Mouse (Mus musculus): ENCODE results near the gene Cltrn. TPM values are rescaled to one million over a fixed set of nuclear protein-coding genes. Genes with fewer than 3 reads are reported as not detected.

Gene Cltrn
- total RNA-seq (2021), result not detected
- long read RNA-seq, experiment 1, result 0 reads
- long read RNA-seq, experiment 2, result 0 reads

DNA sequence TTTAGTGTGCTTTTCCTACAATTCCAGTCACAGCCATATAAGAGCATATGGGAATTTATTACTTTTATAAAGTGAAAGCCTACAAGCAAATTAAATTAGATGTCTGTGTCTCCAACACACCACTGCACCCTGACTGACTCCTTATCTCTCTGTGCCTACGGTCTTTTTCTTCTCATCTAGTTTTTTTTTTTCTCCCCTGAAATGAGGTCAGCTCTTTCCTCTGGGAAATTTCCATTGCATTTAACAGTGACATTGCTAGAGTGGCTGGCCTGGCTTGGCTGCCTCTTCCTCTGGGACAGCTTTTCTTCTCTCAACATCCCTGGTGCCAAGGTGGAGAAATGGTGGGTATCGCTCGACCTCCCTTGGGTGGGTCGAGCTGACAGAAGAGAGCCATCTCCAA lies at the start of gene Cltrn:
Cltrn (plus strand) TSS at position 249 of the 400 bp plus-strand sequence.
- peak in 1 of 2 experiments; percentile 16 for DNase-seq

DNA sequence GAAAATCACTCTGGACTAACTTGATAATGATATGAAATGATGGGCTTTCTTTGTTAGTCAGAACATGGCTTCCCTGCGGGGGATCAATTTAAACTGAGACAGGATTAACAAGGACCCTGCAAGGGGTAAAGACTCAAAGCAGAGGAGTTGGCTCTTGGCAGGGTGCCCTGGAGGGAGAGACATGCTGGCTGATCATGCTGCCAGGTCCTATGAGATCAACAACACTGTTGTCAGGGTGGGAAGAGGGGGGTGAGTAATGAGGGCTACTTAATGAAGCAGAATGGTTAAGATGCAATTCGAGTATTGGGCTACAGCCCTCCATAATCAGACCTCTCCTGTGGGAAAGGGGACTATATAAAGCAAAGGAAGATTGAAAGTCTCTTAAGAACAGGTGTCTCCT lies 49.7 kb upstream of the Cltrn start:
- DNase-seq, result no peak

DNA sequence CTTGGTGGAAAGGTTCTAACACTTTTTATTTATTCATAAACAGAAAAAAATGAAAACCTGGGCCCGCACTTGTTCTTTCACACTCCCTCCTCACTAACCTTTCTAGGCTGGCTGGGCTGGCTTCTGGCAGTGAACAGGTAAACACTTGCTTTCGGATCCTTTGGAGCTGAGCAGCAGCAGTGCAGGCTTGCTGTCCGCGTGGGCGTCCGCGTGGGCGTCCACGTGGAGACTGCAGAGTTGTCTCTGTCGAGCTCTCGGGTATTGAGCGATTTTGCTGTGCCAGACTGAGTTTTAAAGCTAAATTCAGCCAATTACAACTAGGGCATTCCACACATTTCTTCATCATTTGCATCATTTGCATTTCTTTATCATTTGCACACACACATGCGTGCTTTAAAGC lies 46.6 kb upstream of the Cltrn start:
- no peak for DNase-seq

DNA sequence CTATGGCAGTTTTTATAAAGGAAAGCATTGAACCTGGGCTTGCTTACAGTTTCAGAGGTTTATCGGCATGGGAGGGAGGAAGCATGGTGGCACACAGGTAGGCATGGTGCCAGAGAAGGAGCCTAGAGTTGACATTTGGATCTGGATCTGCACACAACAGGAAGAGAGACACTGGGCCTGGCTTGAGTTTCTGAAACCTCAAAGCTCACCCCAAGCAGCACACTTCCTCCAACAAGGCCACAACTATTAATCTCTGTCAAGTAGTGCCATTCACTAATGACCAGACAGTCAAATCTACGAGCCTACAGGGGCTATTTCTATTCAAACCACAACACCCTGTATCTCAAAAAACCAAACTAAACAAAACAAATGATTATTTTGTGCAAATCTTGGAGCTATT lies 41.9 kb upstream of the Cltrn start:
- DNase-seq, result no peak

DNA sequence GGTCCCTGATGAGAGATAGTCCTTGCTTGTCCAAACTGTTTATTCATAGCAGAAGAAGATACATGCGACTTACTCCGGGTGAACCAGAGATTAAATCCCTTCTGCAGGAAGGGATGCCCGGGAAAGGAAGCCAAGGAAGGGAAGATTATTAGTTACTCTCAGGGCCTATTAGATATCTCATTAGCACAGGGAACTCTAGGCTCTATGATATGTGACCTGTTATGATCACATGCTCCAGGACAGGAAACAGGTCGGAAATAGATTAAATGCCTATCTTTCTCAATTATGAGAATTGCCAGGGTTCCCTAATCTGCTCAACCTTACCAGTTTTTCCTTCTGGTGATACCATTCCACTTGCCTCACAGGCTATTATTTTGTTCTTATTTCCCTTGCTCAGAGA lies 32.9 kb upstream of the Cltrn start:
- DNase-seq, result no peak

- DNase-seq, result no peak
Measured at GRCm38 (mm10) chrX:164058523-164058922, 30.1 kb upstream of the Cltrn start.

DNA sequence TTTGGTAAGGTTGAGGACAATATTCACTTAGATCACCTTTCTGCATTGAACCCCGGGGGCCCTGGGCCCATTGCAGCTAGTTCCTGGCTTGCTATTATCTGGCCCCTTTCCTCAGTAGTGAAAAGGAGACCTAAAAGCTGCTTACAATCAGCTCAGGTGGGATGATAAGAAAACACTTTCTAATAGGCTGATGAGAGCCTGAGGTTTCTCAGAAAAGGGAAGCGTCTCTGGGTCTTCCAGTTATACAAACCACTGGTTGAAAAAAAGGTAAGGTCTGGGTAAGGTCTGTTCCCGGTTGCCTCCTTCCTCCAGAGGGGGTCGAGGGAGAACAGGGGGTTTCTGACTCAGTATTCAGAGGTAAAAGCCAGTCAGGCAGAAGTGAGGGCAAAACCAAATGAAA lies 29.6 kb upstream of the Cltrn start:
- DNase-seq, result no peak

- DNase-seq, result peak; percentile 71 to 74
Measured at GRCm38 (mm10) chrX:164066185-164066584, 22.4 kb upstream of the Cltrn start.

- no peak for DNase-seq
Measured at GRCm38 (mm10) chrX:164068968-164069367, 19.7 kb upstream of the Cltrn start.

GRCm38 (mm10) chrX:164076040-164076775 lies 12.4 kb upstream of the Cltrn start, which contains the start of gene Siah1b:
TSS of gene Siah1b (minus strand) at chrX:164076493.
- peak; percentile 91 to 93 for DNase-seq

- no peak for DNase-seq
Measured at GRCm38 (mm10) chrX:164082030-164082429, 6.6 kb upstream of the Cltrn start.

DNA sequence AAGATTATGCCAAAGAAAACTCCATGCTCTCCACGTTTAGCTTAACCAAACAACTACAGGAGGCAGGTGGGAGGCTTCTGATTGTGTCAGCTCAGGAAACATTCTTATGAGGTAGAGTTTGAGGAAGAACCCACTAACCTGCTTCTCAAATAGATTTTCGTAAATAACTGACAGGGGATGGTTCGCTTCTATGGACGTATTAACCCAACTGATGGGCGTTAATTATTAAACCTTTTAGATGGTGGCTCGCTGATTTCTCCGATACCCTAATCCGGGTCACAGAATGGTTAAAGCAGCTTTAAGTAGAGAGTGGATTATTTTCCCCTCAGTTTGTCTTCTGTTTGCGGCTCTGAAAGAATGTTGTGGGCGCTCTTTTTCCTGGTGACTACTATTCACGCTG lies 1.3 kb downstream of the Cltrn start:
- no peak for DNase-seq

GRCm38 (mm10) chrX:164092300-164093169 lies 3.9 kb downstream of the Cltrn start:
- DNase-seq, result peak in 1 of 2 experiments; percentile 8

DNA sequence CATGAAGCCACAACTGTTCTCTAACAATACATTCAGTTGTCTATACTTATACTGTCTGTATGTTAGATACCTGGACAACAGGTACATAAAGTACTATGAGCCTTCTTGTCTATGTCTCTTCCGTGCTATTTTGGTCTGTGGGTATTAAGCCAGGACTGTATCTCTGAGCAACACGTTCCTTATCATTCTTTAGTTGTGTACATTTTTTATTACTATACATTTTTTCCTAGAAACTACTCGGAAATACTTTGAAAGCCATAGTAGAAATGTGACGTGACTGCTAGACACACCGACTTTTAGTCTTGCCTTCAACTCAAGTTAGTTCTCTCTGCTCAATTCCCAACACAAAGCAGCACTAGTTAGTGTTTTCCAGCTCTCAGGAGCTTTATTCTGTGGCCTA lies 4.8 kb downstream of the Cltrn start:
- DNase-seq, result no peak

DNA sequence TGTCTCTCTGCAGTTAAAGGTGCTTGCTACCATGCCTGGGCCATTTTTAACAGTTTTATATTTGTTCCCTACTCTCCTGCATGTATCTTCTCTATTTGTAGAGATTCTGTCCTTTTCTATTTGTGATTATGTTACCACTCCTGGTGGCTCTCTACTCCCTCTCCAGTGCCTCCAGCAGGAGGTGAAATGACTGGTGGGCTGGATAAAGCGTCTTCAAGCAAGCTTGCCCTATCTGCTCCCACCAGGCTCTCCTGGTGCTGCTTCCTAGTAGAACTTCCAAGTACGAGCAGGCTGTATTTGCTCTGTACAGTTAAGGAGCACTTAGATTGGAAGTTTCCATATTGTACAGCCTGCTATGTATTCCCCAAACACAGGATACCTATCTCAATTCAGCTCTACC lies 7.2 kb downstream of the Cltrn start:
- no peak for DNase-seq

- DNase-seq, result peak in 1 of 2 experiments; percentile 3
Measured at GRCm38 (mm10) chrX:164101483-164101882, 12.9 kb downstream of the Cltrn start.

- DNase-seq, result no peak
Measured at GRCm38 (mm10) chrX:164102198-164102597, 13.6 kb downstream of the Cltrn start.

DNA sequence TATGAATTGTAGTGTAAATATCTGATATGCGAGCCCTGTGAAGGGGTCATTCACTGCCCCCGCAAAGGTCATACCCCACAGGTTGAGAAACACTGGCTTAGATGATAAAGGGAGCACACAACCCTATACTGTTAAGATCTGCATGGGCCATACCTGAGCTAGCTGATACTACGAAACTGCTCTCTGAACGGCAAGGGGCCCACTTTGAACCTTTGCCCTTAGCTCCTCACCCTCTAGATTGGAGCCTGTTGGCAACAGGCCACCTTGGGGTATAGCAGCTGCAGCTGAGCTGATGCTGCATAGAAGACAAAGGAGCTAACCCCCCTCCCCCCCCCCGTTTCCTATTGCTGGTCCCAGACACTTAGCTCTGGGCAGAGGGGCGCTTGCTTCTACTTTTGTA lies 14.0 kb downstream of the Cltrn start:
- no peak for DNase-seq

DNA sequence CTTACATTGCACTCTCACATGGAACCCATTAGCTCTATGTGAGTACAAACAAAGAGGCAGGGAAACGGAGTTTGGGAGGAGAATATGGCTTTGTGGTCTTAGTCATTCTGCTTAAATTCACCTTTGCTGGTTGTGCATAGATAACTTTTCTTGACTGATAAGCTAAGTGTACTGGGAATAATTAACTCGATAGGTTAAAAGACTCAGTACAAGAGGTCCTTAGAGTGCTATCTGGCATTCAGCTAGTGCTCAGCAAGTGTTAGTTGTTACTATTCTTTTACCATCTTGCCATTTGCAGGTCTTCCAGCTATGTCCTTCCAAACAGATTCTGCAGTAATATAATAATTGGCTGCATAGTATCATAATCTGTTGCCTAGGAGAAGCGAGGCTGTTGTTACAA lies 22.5 kb downstream of the Cltrn start:
- DNase-seq, result no peak

DNA sequence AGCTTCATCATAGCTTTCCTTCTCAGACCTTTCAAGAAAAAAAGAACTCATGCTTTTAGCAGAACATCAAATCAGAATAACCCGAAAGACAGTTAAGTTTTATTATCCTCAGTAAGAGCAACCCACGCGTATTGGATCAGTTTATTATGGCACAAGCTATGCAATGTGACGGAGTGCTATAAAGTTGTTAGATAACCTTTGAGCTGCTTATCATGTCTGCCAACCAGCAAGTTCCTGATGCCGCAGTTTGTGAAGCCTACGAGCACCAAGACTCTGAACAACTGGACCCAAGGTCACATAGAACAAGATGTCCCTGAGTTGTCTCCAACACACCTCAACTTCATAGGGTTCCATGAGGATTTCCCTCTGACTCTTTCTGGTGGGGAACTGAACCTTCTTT lies 25.1 kb downstream of the Cltrn start:
- DNase-seq, result no peak

DNA sequence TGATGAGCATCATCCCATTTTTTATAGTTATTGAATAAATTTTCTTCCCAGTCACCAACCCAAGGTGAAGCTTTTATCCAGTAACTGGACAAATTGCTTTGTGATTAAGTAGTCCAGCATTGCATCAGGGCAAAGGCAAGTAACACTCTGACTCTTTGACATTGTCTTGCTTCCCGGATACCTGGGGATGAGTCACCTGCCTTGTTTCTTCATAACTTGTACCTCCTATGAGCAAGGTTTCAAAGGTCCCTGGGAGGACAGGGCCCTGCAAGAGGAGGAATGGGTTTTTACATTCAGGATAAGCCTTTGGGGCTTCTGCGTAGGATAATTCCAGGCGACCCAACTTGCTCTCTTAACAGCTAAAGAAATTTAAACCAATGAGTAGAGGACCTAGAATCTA lies 35.3 kb downstream of the Cltrn start:
- no peak for DNase-seq

DNA sequence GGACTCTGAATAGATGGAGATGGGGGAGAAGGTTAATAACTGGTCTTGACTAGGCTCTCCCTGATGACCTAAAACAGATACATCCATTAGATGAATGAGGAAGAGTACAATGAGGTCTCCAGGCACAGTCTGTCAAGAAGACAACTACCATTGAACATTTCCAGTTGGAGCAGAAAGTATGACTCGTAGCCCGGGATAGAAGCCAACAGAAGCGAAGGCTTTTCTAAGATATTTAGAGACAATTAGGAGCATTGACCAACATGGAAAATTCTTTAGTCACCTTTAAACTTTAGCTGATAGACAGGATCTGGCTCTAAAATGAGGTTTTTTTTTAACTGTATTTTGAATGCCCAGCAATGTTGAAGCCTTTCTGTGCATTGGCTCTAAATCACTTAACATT lies 44.9 kb downstream of the Cltrn start:
- DNase-seq, result peak; percentile 5 to 6

GRCm38 (mm10) chrX:164135304-164135818 lies 46.7 kb downstream of the Cltrn start:
- no peak for DNase-seq

Measured in adrenal gland, postnatal 36 days (tissue).